Mouse (Mus musculus) heart, embryonic 14.5 days (tissue): ENCODE results near the gene Vcpkmt. TPM values are rescaled to one million over a fixed set of nuclear protein-coding genes. Genes with fewer than 3 reads are reported as not detected.

Experiments used
- ATAC-seq: fragments of 200-750 bp; cut with Nextera tagmentation; 2 replicates; pipeline ENCODE4 v1.8.0; 2017; ENCODE audit warnings: low read depth, moderate TSS enrichment; ENCODE audit not compliant: insufficient number of reproducible peaks, insufficient read depth, low FRiP score
- H3K27ac ChIP-seq, 2 experiments: fragments of 200-500 bp in 1 of 2; fragments of 300-500 bp in 1 of 2; sonication (generic) in 1 of 2; replicated peaks in 1 of 2; 2 replicates each; pipeline ENCODE4 v1.5.1; 2012 to 2014; ENCODE audit warnings: low read depth in 2 of 2, low read length in 2 of 2, control low read depth in 1 of 2, mild to moderate bottlenecking in 1 of 2, mixed read lengths in 1 of 2; ENCODE audit not compliant: control insufficient read depth in 1 of 2, insufficient read depth in 1 of 2
- H3K27me3 ChIP-seq: fragments of 300-500 bp; sonication (generic); 2 replicates; pipeline ENCODE4 v1.6.1; 2014; ENCODE audit warnings: mild to moderate bottlenecking, low read length, control low read depth; ENCODE audit not compliant: control insufficient read depth, insufficient read depth
- H3K36me3 ChIP-seq: fragments of 300-500 bp; sonication (generic); 2 replicates; pipeline ENCODE4 v1.6.1; 2014; ENCODE audit warnings: mild to moderate bottlenecking, control low read depth, low read length, mixed read lengths; ENCODE audit not compliant: control insufficient read depth, insufficient read depth
- H3K4me1 ChIP-seq, 2 experiments: fragments of 200-500 bp in 1 of 2; fragments of 300-500 bp in 1 of 2; sonication (generic) in 1 of 2; 2 replicates each; pipeline ENCODE4 v1.6.1; 2012 to 2014; ENCODE audit warnings: low read length in 2 of 2, control low read depth in 1 of 2, mixed read lengths in 1 of 2; ENCODE audit not compliant: control insufficient read depth in 2 of 2, insufficient read depth in 2 of 2
- H3K4me2 ChIP-seq: fragments of 300-500 bp; sonication (generic); 2 replicates; pipeline ENCODE4 v1.6.1; 2014; ENCODE audit warnings: mild to moderate bottlenecking, low read length
- H3K4me3 ChIP-seq, 2 experiments: fragments of 200-500 bp in 1 of 2; fragments of 300-500 bp in 1 of 2; sonication (generic) in 1 of 2; 2 replicates each; pipeline ENCODE4 v1.5.1; 2012 to 2014; ENCODE audit warnings: low read length in 2 of 2, mild to moderate bottlenecking in 2 of 2, control low read depth in 1 of 2, low read depth in 1 of 2, moderate library complexity in 1 of 2; ENCODE audit not compliant: control insufficient read depth in 1 of 2, insufficient read depth in 1 of 2
- H3K9ac ChIP-seq: fragments of 300-500 bp; sonication (generic); 2 replicates; pipeline ENCODE4 v1.6.1; 2014; ENCODE audit warnings: mild to moderate bottlenecking, low read length
- H3K9me3 ChIP-seq: fragments of 300-500 bp; sonication (generic); 2 replicates; pipeline ENCODE4 v1.6.1; 2016; ENCODE audit warnings: low read length, control low read depth; ENCODE audit not compliant: control insufficient read depth
- WGBS: fragments of 180-500 bp; shearing (Covaris S2); extraction: QIAGEN DNeasy Blood & Tissue Kit; methylation state at CpG from one replicate; pipeline ENCODE4 v1.1.7; 2014; 5-methylcytosine and 5-hydroxymethylcytosine counted together
- polyA plus RNA-seq: library from polyadenylated mRNA; unstranded; fragments of >200 nt; fragmentation: Nextera tagmentation; extraction: Ambion mirVana; gene quantifications from 2 replicates; pipeline ENCODE4 v1.2.1, GENCODE M21; 2014

The Vcpkmt gene
- polyA plus RNA-seq, 1 experiment from 2014 or later = 14.2 TPM

DNA sequence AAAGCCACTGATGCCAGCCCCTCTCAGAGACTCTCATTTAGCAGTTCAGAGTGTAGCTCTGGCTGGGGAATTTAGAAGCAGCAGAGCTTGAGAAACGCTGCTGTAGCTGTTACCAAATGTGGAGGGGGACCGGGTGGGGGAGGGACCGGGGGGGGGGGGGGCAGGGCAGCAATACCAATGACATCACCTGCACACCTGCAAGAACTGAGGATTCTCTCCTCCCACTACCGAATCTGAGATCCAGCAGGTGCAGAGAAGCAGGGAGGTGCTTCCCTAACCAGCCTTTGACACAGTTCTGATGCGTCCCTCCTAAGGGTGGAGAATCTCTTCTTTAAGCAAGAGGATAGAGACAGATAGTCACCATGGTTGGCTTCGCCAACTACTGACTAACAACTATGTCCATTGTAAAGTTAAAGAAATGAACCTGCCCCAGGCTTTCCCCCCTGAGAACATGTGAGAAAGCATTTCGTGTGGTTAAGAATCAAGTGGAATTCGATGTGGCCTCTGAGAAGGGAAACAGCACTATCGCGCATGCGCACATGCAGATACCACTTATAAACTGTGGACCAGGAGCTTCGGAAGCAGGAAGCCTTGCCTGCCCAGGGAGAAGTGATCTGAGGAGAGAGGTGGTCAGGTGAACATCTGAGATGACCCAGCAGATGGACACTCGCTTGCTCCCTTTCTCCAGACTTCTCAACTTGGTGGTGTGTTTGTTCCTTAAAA is 37.2 kb downstream of the Vcpkmt start:
- Histone ChIP-seq H3K4me1 (0 out of 4 replicates have a peak, but pooled peaks cover 0 to 3% of the 10 kb centered on the region in 2 experiments), H3K27ac (no peak overlapping the region), H3K27me3 (no peaks in the 10 kb centered on the region), H3K9me3 (no peaks in the 10 kb centered on the region), H3K36me3 (no peaks in the 10 kb centered on the region), H3K9ac (no peak overlapping the region), H3K4me3 (no peak overlapping the region), H3K4me2 (no peak overlapping the region)
- no peak for ATAC-seq
- 73% methylated on average over 13 of the region's 13 CpGs for WGBS

DNA sequence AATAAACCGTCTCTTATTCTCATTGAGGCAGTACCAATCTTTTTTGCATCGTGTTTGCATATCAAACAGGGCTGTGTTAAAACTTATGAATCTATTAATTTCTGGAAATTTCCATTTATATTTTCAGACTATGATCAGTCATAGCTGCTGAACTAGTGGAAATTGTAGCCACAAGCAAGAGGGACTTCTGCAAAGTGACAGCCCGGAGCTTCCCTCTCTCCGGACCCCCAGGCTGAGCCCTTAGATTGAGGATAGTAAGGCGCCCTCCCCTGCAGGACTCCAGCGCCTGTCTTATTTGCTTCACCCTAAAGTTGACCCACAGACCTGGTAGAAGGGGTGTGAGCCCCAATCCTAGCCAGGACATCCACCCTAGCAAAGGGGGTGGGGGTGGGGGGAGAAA is 37.8 kb downstream of the Vcpkmt start:
- Histone ChIP-seq H3K9ac (no peak overlapping the region), H3K9me3 (no peaks in the 10 kb centered on the region), H3K4me1 (0 out of 4 replicates have a peak, but pooled peaks cover 0 to 3% of the 10 kb centered on the region in 2 experiments), H3K36me3 (no peaks in the 10 kb centered on the region), H3K27me3 (no peaks in the 10 kb centered on the region), H3K4me2 (no peak overlapping the region), H3K4me3 (no peak overlapping the region), H3K27ac (no peak overlapping the region)
- no peak for ATAC-seq
- 83% methylated on average over 6 of the region's 6 CpGs for WGBS

- H3K4me1 ChIP-seq = 0 out of 4 replicates have a peak, but pooled peaks cover 0 to 3% of the 10 kb centered on the region in 2 experiments
- H3K9me3 ChIP-seq = no peaks in the 10 kb centered on the region
- H3K27me3 ChIP-seq = no peaks in the 10 kb centered on the region
- no peak overlapping the region for H3K4me3 ChIP-seq
- no peak overlapping the region for H3K27ac ChIP-seq
- no peak for ATAC-seq
- no peak overlapping the region for H3K9ac ChIP-seq
- no peaks in the 10 kb centered on the region for H3K36me3 ChIP-seq
- no peak overlapping the region for H3K4me2 ChIP-seq
- WGBS = 44% methylated on average over 2 of the region's 2 CpGs
Observed at GRCm38 (mm10) chr12:69544562-69544961, 38.3 kb downstream of the Vcpkmt start.

DNA sequence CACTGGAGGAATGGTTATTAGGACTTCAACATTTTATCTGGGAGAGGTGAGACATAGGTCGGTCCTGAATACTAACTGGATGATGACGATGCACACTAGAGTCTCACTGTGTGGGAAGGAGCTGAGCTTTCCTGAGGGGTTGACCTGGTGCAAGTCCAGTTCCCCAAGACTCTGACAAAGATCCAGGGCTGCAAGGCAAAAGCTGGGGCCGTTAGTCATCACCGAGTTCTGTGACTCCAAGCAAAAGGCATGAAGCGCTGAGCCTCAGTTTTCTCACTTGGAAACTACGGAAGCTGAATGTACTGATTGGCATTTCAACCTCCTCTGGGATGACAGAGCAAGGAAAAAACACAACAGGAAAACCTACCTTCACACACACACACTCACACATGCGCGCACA is 40.5 kb downstream of the Vcpkmt start:
- no peaks in the 10 kb centered on the region for H3K27me3 ChIP-seq
- no peak overlapping the region for H3K27ac ChIP-seq
- no peaks in the 10 kb centered on the region for H3K9me3 ChIP-seq
- peaks cover 17 to 18% of the 10 kb centered on the region in 2 experiments for H3K4me1 ChIP-seq
- no peak for ATAC-seq
- no peak overlapping the region for H3K4me3 ChIP-seq
- 84% methylated on average over 8 of the region's 8 CpGs for WGBS
- H3K36me3 ChIP-seq = no peaks in the 10 kb centered on the region
- H3K9ac ChIP-seq = no peak overlapping the region
- H3K4me2 ChIP-seq = no peak overlapping the region

GRCm38 (mm10) chr12:69541663-69542062 is 41.2 kb downstream of the Vcpkmt start:
- Histone ChIP-seq H3K27me3 (no peaks in the 10 kb centered on the region), H3K9ac (no peak overlapping the region), H3K9me3 (no peaks in the 10 kb centered on the region), H3K4me1 (peaks cover 23 to 24% of the 10 kb centered on the region in 2 experiments), H3K4me2 (peak overlapping the region; percentile 5; the same call in 1 of the 2 replicates), H3K27ac (peak overlapping the region in 1 of 2 experiments; percentile 45; a peak in 1 of 4 replicates), H3K4me3 (no peak overlapping the region), H3K36me3 (no peaks in the 10 kb centered on the region)
- no peak for ATAC-seq
- 52% methylated on average over 8 of the region's 8 CpGs for WGBS

DNA sequence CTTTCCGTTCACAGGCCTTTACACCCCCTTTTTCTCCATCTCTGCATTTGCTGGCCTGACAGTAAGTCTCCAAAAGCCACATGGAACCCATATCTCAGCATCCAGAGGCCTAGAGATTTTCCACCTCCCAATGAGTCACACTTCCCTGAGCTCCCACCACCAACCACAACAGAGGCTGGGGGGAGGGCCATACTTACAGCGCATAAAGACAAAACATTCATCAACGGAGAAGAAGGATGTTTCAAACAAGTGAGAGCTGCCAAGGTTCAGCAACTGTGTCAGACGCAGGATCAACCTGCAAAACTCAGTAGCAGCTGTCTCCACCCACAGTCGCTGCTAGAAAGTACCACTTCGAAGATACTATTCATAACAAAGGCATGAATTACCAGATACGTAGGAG is 43.5 kb downstream of the Vcpkmt start:
- Histone ChIP-seq H3K9me3 (no peaks in the 10 kb centered on the region), H3K36me3 (no peaks in the 10 kb centered on the region), H3K27me3 (no peaks in the 10 kb centered on the region), H3K9ac (no peak overlapping the region), H3K4me1 (peaks cover 23 to 24% of the 10 kb centered on the region in 2 experiments), H3K4me3 (no peak overlapping the region), H3K4me2 (no peak overlapping the region), H3K27ac (peak overlapping the region; percentile 90 to 94)
- ATAC-seq = no peak
- 62% methylated on average over 7 of the region's 7 CpGs for WGBS

GRCm38 (mm10) chr12:69538362-69538950 is 44.4 kb downstream of the Vcpkmt start:
- peaks cover 23 to 24% of the 10 kb centered on the region in 2 experiments for H3K4me1 ChIP-seq
- 50% methylated on average over 4 of the region's 4 CpGs for WGBS
- H3K9ac ChIP-seq = peak overlapping the region; percentile 67
- H3K36me3 ChIP-seq = no peaks in the 10 kb centered on the region
- H3K27me3 ChIP-seq = no peaks in the 10 kb centered on the region
- peak overlapping the region in 1 of 2 experiments; percentile 25; a peak in 3 of 4 replicates for H3K4me3 ChIP-seq
- peak overlapping the region; percentile 90 to 94 for H3K27ac ChIP-seq
- H3K9me3 ChIP-seq = no peaks in the 10 kb centered on the region
- peak overlapping the region; percentile 67 for H3K4me2 ChIP-seq
- no peak for ATAC-seq
